Mouse (Mus musculus) c-Kit-positive CD71-positive TER-119-negative erythroid progenitor cells, embryonic 14.5 days (primary cell): Measurements from ENCODE around the gene Urb1.

Experiments used
- DNase-seq: peaks from one replicate; pipeline ENCODE4 v3.0.0-alpha.2; 2013; ENCODE audit warnings: low read depth

Gene Urb1

DNA sequence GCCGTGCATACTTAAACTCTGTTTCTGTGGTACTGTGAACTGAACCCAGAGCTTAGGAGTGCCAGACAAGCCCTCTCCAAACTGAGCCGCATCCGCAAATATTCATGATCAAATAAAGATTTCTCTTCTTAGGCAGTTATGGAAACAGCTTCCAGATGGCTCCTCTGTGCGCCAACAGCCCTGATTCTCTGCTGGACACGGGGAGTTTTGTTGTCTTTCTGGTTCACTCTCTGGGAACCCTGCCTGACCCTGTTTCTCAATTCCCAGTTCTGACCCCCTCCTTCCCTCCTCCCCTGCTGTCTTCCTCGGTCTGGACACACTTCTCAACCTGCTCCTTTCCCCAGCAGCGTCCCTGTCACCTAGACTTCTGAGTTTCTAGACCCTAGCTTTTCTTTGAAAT lies 12.8 kb upstream of the Urb1 start:
- no peak for DNase-seq

DNA sequence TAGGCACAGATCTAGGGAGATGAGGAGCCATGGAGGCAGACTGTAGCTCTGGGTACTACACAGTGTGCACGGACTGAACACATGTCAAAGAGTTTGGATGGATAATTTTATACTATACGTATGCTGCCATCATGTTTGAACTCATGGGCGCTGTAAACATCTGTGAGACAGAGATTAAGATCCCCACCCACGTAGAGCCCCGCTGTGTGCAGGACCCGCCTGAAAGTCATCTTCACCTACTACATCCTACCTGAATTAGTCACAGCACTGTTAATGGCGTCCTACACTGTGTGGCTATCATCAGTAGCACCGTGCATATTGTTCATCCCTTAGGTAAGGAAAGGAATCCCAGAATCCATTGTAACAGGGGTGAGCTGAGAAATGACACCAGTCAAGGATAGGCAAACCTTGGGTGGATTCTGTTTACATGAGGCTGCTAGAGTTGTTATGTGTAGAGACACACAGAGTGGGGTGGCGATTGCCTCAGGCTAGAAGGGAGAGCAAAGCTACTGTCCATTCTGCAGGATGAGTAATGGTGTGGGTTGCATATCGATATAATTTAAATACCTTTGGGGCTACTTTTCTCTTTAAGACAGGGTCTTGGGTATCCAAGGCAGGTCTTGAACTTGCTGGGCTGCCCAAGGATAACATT lies 12.2 kb upstream of the Urb1 start:
- DNase-seq: no peak

DNA sequence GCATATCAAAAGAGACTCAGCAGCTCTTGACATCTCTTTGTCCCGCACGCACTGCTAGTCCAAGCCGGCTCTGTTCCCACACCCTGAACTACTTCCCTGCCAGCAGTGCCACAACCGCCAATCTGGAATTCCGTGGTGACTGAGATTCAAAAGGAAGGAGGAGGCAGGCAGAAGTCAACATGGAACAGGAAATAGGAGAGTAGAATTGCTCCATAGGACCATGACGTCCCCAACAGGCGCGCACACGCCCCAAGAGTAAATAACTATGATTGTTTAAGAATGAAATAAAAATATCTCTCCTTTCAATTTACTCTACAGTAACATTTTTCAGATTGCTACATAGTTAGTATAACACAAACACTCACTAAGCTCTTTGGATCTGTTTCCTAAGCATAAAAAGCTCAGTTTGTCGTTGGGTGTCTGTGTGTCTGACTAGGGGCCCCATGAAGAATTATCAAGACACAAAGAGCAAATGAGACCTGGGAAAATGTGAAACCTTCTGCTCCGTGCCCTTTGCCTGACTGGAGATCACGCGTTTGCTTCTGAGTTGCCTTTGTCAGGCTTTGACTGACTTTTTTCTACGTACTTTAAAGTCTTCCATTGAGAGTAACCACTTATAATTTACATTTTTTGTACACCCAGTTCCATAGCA lies 11.0 kb upstream of the Urb1 start:
- DNase-seq: no peak

DNA sequence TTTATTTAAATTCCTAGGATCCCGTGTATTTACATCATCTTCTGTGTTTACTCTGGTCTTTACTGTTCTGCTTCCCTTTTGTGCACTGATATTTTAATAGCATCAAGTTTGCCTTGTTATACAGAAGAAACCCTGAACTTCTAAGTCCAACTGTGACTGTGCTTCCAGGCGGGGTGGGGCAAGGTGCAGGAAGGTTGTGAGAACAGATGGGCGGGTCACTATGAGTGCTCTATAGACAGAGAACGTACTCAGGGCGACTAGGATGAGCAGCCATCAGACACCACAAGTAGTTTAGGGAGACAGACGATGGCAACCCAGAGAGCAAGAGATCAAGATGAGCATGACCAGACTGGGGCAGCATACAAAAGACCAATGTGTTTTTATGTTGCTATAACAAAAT lies 10.1 kb upstream of the Urb1 start:
- no peak for DNase-seq

DNA sequence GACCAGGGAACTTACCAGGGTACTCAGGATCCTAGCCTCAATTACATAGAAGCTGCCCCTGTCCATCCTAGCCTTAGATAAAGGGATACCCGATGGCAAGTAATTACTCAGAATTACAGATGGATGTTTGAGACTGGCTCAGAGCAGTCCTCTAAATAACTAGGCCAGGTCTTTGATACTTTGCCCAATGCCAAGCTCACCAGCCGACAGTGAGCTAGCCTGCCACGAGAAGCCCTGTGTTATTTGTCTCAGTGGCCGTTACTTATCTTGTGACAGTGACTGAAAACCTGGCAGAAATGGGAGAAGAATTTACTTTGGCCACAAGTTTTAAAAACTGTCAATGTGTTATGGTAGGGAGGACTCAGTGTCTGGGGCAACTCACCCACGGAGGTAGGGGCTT lies 1.9 kb upstream of the Urb1 start:
- DNase-seq: no peak

DNA sequence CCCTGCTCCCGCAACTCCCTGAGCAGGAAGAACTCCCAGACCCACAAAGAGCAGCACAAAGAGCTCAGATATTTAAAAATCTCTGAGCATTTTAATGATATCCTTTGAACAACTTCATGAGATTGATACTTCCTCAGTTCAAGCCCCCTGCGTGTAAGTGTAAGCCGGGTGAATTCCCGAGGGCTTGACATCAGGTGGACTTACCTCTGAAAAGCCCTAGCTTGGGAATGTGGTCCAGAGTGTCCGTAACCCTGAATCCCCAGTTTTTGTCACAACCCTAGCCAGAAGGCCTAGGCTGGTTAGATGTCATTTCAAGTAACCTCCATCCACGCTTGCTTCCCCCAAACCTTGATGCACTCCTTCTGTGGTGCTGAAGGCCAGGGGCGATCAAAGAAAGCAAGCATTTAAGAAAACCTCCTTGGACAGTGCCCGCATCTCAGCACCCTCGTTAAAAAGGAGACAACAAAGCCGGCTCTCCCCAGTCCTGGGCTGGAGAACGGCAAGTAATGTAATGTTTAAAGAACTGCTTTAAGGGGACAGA lies 573 bp upstream of the Urb1 start:
- DNase-seq: no peak

DNA sequence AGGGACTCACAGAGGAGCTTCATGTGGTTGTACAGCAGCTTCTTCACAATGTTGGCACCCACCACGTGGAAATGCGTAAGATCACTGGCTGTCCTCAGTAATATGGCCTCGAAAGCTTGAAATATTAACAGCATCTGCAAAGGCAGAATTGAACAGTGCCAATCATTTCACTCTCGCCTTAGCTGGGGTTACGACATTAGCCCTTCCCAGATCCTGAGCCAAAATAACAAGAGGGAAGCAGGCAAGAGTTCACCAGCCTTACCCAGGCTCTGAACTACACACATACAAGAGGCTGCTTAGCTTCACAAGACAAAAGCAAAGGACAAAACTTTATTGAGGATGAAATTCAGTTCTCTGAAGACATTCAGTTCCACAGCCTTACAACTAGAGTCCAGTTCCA lies 5.7 kb downstream of the Urb1 start:
- DNase-seq: no peak

DNA sequence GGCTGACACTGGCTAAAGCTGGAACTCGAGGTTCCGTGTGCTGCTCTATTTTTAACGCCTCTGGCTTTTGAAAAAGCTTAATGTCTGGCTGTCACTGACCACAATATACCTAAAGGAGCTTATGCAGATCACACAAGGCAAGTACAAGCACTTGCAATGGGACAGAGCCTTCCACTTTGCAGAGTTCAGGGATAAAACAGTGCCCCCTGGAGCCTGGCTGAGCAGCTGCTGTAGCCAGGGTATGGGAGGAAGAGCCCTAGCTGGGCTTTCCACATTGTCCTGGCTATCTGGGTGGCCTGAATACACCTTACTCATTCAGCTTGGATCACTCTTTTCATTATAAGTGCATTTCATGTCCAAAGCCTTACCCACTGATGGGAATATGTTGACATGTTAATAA lies 8.3 kb downstream of the Urb1 start:
- DNase-seq: no peak

DNA sequence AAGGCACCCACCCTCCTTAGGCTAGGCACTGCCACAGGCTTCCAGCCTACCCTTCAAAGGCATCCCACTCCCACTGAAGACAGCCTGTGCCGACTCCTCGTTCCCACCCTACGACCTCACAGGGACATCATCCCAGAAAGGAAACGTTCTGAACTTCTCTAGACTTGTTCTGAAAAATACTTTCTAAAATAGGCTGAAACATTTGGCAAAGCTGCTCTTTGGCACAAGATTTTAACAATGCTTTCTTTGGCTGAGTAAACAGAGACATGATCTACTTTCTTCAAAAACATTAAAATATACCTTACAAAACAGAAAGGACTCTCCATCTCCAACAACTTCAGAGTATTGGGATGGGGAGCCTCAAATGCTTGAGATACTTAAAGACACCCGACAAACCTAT lies 9.0 kb downstream of the Urb1 start:
- no peak for DNase-seq

DNA sequence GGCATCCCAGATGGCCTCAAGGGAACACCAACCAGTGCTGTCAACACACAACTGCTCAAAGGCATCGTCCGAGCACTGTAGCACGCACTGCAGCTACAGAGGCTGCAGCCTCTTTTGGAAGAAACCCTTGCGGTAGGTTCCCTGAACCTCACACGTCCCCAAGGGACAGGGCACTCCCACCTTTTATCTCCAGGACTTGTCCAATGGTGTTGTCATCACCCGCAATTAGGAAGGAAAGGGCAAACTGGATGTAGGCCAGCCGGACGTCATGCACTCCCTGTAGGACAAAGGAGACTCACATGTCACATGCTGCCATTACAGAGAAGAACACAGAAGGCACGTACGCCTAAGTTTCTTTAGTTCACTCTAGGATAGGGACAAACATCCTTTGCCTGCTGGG lies 10.4 kb downstream of the Urb1 start:
- no peak for DNase-seq

DNA sequence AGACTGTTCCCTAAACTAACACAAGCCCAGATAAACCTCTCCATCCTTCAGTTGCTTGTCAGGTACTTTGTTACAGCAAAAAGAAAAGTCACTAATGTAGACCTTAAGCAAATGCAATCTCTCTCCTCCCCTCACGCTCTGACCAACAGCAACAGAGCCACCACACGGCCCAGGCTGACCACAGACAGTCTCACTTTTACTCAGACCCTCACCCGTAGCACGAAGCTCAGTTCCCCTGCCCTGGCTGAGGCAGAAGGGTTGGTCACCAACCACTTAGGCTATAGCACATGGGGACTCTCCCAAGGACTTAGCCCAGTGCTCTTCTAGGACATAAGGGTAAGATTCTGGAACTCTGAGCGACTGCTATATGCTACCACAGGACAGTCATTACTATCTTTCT lies 11.4 kb downstream of the Urb1 start:
- no peak for DNase-seq

DNA sequence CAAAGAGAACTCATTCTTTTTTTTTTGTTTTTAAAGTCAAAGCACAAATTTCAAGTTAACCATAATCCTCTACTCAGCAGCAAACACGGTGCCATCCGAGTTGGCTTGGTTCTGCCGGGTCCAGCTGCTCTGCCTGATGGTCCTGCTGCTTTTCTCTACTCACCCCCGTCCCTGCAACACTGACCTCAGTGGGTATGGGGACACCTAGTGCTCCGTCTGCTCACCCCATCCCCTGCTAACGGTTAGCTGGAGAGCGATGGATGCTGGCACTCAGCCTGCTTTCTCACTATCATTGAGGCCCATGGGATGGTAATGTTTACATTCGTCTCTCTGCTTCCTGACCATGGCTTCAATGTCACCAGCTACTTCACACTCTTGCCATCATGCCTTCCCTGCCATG lies 11.8 kb downstream of the Urb1 start:
- no peak for DNase-seq

DNA sequence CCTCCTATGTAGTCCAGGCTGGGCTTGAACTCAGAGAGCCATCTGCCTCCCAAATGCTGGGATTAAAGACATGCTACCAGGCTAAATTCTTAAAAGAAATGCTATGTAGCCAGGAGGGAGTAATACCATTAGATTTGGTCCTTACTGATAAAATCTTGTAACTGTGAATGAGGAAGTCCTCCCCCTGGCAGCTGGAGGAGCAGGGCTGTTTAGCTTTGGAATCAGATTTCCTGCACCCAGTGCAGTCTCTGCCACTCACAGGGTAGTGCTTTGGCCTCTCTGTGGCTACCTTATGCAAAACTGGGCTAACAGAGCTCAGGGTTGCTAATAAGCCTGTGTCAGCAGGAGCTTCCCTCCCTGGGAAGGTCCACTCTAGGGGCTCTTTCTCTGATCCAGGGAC lies 15.5 kb downstream of the Urb1 start:
- DNase-seq: no peak

DNA sequence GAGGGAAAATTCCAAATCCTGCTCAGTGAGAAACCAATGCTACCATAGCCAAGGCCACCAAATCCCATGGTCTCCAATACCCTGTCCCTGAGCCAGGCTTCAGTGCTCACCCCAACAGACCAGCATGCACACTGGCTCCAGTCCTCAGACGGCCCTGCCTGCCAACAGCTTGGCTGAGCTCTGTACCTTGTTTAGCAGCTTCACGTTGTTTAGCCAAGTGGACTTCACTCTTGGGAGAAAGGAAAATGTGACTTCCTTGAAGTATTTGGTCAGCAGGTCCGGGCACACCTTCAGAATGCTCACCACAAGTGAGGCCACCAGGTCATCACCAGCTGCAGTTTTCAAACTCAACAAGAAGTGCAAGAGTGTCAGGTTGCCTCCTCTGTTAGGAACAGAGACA lies 17.7 kb downstream of the Urb1 start:
- no peak for DNase-seq

DNA sequence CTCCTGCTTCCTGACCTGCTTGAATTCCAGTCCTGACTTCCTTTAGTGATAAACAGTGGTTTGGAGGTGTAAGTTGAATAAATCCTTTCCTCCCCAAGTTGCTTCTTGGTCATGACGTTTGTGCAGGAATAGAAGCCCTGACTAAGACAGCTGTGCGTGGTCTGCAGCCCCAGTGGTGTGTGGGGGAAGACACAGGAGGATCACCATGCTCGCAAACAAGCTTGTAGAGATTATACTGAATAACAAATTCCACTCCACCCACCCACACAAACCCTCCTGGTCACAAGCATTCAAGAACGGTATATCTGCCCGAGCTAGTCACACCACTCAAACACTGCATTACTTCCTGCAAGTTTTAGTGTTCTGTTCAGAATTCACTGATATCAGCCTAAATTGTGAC lies 18.1 kb downstream of the Urb1 start:
- no peak for DNase-seq

DNA sequence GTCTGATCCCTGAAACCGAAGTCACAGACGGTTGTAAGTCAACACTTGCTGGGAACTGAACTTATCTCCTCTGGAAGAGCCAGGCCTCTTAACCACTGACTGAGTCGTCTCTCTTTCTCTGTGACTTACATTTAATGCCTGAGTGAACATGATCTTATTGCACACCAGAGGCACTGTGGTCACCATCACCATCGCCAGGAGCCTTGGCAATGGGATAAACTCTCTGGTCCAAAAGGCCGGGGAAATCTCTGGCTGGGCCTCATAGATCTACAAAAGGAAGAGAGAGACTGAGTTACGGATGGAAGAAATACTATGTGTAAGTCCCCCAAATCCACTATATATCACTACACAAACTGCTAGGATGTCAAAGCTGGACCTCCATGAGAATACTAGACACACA lies 19.3 kb downstream of the Urb1 start:
- no peak for DNase-seq

DNA sequence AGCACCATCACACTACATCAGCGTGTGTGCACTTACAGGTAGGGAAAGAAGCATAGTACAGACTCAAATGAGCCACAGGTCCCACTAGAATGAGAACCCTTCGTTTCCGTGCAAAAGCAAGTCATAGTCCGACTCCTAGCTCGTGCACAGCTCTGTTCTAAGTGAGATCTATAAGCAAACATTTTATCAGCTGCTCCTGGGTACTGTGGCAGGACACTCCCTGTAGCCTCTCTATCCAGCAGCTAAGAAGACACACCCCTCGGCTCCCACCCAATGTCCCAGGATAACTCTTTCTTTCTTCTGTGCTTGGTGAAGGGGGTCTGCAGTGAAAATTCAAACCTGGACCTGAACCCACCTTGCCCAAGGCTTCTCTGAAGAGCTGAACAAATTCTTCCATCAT lies 21.6 kb downstream of the Urb1 start:
- DNase-seq: no peak

DNA sequence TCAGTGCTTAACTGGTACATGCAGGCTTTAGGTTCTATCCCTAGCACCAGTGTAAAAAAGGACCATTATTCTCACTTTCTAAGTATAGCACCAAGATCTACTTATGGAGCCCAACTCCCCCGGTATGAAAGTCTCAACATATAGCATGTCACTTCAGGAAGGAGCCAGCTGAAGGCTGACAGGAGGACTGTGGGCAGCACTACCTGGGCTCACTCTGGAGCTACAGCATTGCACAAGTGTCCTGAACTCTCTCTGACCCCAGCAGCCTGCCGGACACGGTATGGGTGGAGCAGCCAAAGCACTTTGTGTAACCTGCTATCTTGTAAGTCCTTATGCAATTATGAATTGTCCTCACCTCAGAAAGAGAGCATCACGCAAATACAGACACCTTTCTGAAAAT lies 25.0 kb downstream of the Urb1 start:
- DNase-seq: no peak

DNA sequence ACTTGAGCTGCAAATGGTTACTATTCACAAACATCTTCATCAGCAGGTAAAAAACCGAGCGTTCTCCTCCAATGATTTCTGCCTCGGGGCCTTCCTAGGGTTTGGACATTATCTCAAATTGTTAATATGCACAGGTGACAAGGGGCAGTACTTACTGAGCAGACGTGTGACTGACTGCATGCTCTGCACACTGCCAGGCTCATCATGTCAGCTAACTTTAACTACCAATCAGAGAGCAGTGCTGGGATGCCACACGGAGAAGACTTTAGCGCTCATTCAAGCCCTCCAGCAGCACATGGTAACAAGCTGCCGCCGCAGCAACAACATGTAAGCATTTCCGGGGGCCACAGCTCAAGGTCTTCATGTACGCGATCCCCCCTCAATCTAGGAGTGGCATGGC lies 26.9 kb downstream of the Urb1 start:
- no peak for DNase-seq

DNA sequence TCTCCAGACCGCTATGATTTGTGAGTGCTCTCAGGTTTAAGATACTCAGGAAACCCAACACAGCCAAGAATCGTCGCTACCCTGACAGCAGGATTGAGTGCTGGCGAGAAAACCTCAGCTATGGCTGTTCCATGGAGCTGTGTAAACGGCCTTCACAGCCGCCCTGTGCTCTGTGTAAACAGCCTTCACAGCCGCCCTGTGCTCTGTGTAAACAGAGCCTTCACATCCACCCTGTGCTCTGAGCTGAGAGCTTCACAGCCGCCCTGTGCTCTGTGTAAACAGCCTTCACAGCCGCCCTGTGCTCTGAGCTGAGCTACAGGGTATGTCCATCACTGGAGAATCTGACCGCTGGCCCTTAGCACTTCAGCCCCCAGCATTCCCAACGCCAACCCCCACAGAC lies 30.4 kb downstream of the Urb1 start:
- no peak for DNase-seq

DNA sequence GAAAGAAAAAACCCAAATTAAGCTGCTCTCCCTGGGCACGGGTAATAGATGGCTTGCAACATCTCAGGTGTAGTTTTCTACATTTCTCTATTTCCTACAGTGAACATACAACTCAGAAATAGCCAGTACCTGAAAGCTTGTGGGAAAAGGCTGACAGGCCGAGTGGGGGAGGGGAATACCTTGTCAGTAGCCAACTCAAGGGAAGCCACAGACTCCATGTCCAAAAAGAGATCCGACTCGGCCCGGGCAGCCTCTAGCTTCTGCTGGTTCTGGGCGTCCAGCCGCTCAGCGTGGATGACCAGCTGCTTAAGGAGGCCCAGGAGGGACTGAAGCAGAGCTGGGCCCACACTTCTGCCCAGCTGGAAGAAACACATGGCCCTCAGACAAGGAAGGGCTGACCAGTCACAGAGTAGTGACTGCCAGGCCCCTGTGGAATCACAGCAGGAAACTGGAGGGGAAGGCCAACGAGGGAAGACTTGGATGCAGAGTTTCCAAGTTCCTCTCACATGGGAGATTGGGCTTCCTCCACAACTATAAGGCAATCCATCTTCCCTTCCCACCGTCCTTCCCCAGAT lies 34.2 kb downstream of the Urb1 start:
- DNase-seq: no peak

DNA sequence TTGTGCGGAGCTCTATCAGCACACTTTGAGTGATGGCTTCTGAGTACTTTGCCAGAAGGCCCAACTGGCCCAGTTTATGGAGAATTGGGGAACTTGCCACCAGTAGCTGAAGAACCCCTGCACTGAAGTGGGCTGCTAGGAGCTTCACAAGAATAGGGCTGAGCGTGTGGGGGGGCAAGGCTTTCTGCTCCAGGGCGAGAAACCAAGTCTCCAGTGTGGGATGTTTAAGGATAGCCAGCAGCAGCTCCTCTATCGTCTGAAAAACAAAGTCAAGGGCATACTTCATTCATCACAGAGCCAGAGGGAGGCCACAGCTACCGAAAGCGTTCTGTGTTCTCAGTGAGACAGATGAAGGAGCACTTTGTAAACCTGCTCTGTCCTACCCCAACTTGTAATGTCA lies 35.6 kb downstream of the Urb1 start:
- no peak for DNase-seq

DNA sequence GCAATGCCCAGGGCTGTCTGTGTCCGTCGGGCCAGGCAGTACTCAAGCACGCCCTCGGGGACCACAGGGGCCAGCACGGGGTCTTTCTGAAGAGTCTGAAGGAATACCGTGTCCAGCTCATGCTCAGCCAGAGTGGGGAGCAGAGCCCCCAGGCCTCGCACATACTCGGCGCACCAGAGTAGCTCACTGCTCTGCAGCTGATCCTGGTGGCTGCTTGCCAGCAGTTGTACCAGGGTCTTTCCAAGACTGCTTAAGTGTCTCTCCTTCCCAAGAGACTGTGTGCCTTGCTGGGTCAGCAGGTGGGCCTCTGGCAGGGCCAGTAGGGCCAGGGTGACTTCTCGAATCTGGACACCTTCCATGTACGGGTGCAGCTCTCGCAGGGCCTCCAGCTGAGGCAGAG lies 36.0 kb downstream of the Urb1 start:
- no peak for DNase-seq

DNA sequence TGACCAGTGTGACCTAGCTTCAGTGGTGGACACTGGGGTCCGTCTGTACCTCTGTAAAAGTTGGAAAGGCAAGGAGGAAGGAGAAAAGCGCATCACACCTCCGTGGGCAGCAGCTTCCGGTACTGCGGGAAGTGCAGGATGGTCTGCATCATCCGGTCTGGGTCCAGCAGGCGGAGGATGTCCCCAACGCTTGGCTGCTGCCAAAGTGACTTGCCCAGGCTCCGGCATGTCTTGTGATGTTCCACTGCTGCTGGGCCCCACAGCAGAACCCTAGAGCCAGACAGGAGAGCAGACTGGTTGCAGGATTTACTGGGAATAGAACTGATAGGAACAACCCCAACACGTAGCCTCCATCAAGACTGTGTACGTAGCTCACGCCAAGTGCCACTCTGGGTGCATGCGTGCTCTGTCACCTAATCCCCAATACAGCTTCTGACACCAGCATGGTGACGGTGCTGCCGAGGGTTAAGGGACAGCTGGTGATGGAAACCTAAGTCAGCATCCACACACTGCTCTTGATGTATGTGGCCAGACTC lies 43.2 kb downstream of the Urb1 start:
- no peak for DNase-seq
